In the genomic region with DNA sequence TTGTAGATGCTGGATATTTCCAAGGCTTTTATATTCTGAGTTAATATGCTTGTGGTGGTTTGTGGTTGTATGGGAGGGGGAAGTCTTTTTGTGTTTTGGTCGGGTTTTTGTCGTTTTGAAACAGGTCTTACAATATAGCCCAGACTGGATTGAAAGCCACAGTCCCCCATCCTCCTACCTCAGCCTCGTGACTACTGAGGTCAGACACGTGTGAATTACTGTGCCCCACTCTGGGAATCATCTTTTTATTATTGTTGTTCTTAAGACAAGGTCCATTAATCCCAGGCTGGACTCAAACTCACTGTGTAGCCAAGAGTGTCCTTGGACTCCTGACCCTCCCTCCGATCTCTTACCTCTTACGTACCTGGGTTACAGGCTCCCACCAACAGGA, we compare ENCODE assay signal across 13 mouse cellular contexts. TPM values are rescaled to one million over a fixed set of nuclear protein-coding genes. Genes with fewer than 3 reads are reported as not detected.
A peak's percentile ranks its signal among the peaks of the same experiment; 100 is the strongest.
DNase-seq lines count a peak whose midpoint lies in the region; ATAC-seq and TF ChIP-seq lines count a peak whose summit lies in the region.
"Had no signal": no experiment of that assay in that cellular context is flagged by ENCODE, and none has a peak within 500 bp of the region (broad histone marks: within the 10 kb centered on the region; RNA-seq: fewer than 3 reads in every experiment).

No protein-coding gene starts in this region.

- H3K4me2 ChIP-seq in forebrain, embryonic 11.5 days (ENCODE audit: low read depth, low read length, severe bottlenecking), result no peak overlapping the region
- H3K4me2 ChIP-seq in forebrain, embryonic 14.5 days (ENCODE audit: low read length), result no peak overlapping the region
- no peak overlapping the region for H3K4me2 ChIP-seq in kidney, postnatal 0 days (ENCODE audit: low read length)
- H3K4me2 ChIP-seq: embryonic facial prominence, embryonic 12.5 days; hindbrain, embryonic 15.5 days; liver, embryonic 15.5 days had no signal

- WGBS in forebrain, embryonic 11.5 days, result 78% methylated on average over 6 of the region's 6 CpGs
- WGBS in forebrain, embryonic 14.5 days, result 77% methylated on average over 6 of the region's 6 CpGs
- 27% methylated on average over 6 of the region's 6 CpGs for WGBS in kidney, postnatal 0 days

- DNase-seq in forebrain, embryonic 11.5 days (ENCODE audit: low spot score), result peak; percentile 29
- no peak for DNase-seq in forebrain, embryonic 14.5 days (ENCODE audit: low spot score)
- peak; percentile 67 for DNase-seq in 416B (ENCODE audit: low read depth)
- DNase-seq in kidney, postnatal 0 days (ENCODE audit: low spot score), result no peak
- DNase-seq in cerebellum, adult 11-12 months, result no peak
- no peak for DNase-seq in frontal cortex, postnatal 36 days (ENCODE audit: low spot score in 2 of 2)
- no peak for DNase-seq in adrenal gland, adult 18-20 months (ENCODE audit: low spot score in 2 of 2)
- DNase-seq: cerebellum, postnatal 25 days; heart, adult 18-20 months had no signal

- ATAC-seq in forebrain, embryonic 11.5 days (replicated peaks; ENCODE audit: low FRiP score), result no peak
- no peak for ATAC-seq in forebrain, embryonic 14.5 days
- ATAC-seq in common myeloid progenitor, adult 5-6 weeks (replicated peaks; ENCODE audit: low read depth, poor library complexity, severe bottlenecking), result peak; percentile 84
- ATAC-seq in kidney, postnatal 0 days (replicated peaks; ENCODE audit: low FRiP score, low read depth), result peak; percentile 84

- no peak overlapping the region for H3K4me3 ChIP-seq in forebrain, embryonic 11.5 days (ENCODE audit: low read depth, low read length)
- H3K4me3 ChIP-seq in forebrain, embryonic 14.5 days (ENCODE audit: low read depth, low read length), result no peak overlapping the region
- H3K4me3 ChIP-seq in kidney, postnatal 0 days (replicated peaks; ENCODE audit: low read depth, low read length), result no peak overlapping the region
- H3K4me3 ChIP-seq: embryonic facial prominence, embryonic 12.5 days; hindbrain, embryonic 15.5 days; liver, embryonic 15.5 days had no signal

- TF ChIP-seq CTCF in kidney, postnatal 0 days (IDR thresholded peaks at IDR 0.05; ENCODE audit: low read depth), result no peak

- H3K27ac ChIP-seq in forebrain, embryonic 11.5 days (ENCODE audit: low read depth, low read length), result no peak overlapping the region
- H3K27ac ChIP-seq in forebrain, embryonic 14.5 days (ENCODE audit: low read depth, low read length), result no peak overlapping the region
- H3K27ac ChIP-seq in kidney, postnatal 0 days, result peak overlapping the region; percentile 51
- H3K27ac ChIP-seq: embryonic facial prominence, embryonic 12.5 days; hindbrain, embryonic 15.5 days; liver, embryonic 15.5 days had no signal

- no peaks in the 10 kb centered on the region for H3K27me3 ChIP-seq in forebrain, embryonic 11.5 days (ENCODE audit: control insufficient read depth, insufficient read depth, low read length)
- H3K27me3 ChIP-seq in forebrain, embryonic 14.5 days (replicated peaks; ENCODE audit: control insufficient read depth, insufficient read depth, low read length), result no peaks in the 10 kb centered on the region
- H3K27me3 ChIP-seq in kidney, postnatal 0 days (ENCODE audit: insufficient read depth, low read length), result no peaks in the 10 kb centered on the region
- H3K27me3 ChIP-seq: embryonic facial prominence, embryonic 12.5 days; hindbrain, embryonic 15.5 days; liver, embryonic 15.5 days had no signal

- no peaks in the 10 kb centered on the region for H3K36me3 ChIP-seq in forebrain, embryonic 11.5 days (ENCODE audit: control insufficient read depth, insufficient read depth, low read length)
- H3K36me3 ChIP-seq in forebrain, embryonic 14.5 days (ENCODE audit: control insufficient read depth, insufficient read depth, low read length), result no peaks in the 10 kb centered on the region
- H3K36me3 ChIP-seq in kidney, postnatal 0 days (ENCODE audit: insufficient read depth, low read length), result no peaks in the 10 kb centered on the region
- H3K36me3 ChIP-seq: embryonic facial prominence, embryonic 12.5 days; hindbrain, embryonic 15.5 days; liver, embryonic 15.5 days had no signal

- no peaks in the 10 kb centered on the region for H3K4me1 ChIP-seq in forebrain, embryonic 11.5 days (replicated peaks; ENCODE audit: control insufficient read depth, insufficient read depth, low read length)
- H3K4me1 ChIP-seq in forebrain, embryonic 14.5 days (ENCODE audit: control insufficient read depth, insufficient read depth, low read length), result no peaks in the 10 kb centered on the region
- peaks cover 10% of the 10 kb centered on the region for H3K4me1 ChIP-seq in kidney, postnatal 0 days (replicated peaks; ENCODE audit: insufficient read depth, low read length)
- H3K4me1 ChIP-seq: embryonic facial prominence, embryonic 12.5 days; hindbrain, embryonic 15.5 days; liver, embryonic 15.5 days had no signal

- H3K9ac ChIP-seq in forebrain, embryonic 11.5 days (ENCODE audit: low read length), result no peak overlapping the region
- H3K9ac ChIP-seq in forebrain, embryonic 14.5 days (ENCODE audit: low read length), result no peak overlapping the region
- H3K9ac ChIP-seq in kidney, postnatal 0 days (ENCODE audit: low read depth, low read length), result no peak overlapping the region
- H3K9ac ChIP-seq: embryonic facial prominence, embryonic 12.5 days; hindbrain, embryonic 15.5 days; liver, embryonic 15.5 days had no signal

- H3K9me3 ChIP-seq in forebrain, embryonic 11.5 days (ENCODE audit: control insufficient read depth, low read length), result no peaks in the 10 kb centered on the region
- H3K9me3 ChIP-seq in forebrain, embryonic 14.5 days (replicated peaks; ENCODE audit: control insufficient read depth, low read length), result no peaks in the 10 kb centered on the region
- no peaks in the 10 kb centered on the region for H3K9me3 ChIP-seq in kidney, postnatal 0 days (replicated peaks; ENCODE audit: low read length)
- H3K9me3 ChIP-seq: embryonic facial prominence, embryonic 12.5 days; hindbrain, embryonic 15.5 days; liver, embryonic 15.5 days had no signal

RNA-seq across cellular contexts. Expression of a gene that starts 38.0 kb away (rescaled TPM):
- polyA plus RNA-seq in forebrain, embryonic 11.5 days (2014; fragmentation: Nextera tagmentation; extraction: Ambion mirVana), result 18.7 and 21.1 TPM in 2 replicates
- 12.1 and 12.2 TPM in 2 replicates for polyA plus RNA-seq in forebrain, embryonic 14.5 days (2014; fragmentation: Nextera tagmentation; extraction: Ambion mirVana)
- total RNA-seq in common myeloid progenitor, adult 5-6 weeks (2017), result 26.4 and 27.5 TPM in 2 replicates
- polyA plus RNA-seq in kidney, postnatal 0 days (2015; fragmentation: Nextera tagmentation; extraction: Ambion mirVana), result 31.2 and 34.8 TPM in 2 replicates
- total RNA-seq in adrenal gland, adult 18-20 months (2021), result 10 to 100 TPM; 22.3 to 24.9 TPM

Comparison
In these comparisons a context has a peak if more than half of its experiments do, and no peak if none do; other contexts are left out.
1. DNase-seq: peak in forebrain, embryonic 11.5 days (single experiment) and 416B (single experiment); none in forebrain, embryonic 14.5 days (single experiment), kidney, postnatal 0 days (single experiment), cerebellum, adult 11-12 months (single experiment), frontal cortex, postnatal 36 days (0 of 2) and adrenal gland, adult 18-20 months (0 of 2).
2. ATAC-seq: peak in common myeloid progenitor, adult 5-6 weeks (single experiment) and kidney, postnatal 0 days (single experiment); none in forebrain, embryonic 11.5 days (single experiment) and forebrain, embryonic 14.5 days (single experiment).